Mouse (Mus musculus): ENCODE data around the gene Ctnnbl1.

Gene Ctnnbl1

DNA sequence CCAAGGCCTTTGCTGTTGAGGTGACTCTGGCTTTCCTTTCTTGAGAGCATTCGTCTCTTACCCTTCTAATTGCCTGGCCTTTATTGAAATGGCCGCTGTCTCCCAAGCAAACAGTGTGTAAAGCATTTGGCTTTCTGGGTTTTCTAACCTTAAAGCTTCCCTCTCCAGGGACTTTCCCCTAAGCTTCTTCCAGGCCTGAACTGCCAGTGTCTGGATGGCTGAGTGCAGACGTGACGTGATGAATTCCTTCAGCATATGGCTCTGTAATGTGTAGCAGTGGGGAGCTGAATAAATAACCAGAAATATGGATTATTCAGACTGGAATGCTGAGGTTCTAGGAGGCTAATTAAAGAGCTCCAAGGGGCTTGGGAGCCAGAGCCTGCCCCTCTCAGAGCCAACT, 84.1 kb downstream of the Ctnnbl1 start:
- no peak for DNase-seq (ENCODE audit: low read depth)

DNA sequence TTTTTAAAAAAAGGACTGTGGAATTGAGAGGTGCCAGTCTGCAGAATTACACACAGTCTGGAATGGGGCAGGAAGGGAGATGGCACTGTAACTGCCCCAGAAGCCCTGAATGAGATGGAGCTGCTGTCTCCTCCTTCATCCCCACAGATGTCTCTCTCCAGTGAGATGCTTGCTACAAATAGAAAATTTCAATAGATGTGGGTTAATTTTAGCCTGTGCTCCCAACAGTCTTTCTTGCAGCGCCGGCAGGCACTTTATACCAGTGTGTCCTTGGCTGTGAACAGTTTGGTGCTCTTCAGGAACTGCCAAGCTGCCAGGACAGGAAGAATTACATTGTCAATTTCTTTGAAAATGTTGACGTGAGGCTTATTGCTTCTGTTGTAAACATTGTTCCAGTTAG, 86.3 kb downstream of the Ctnnbl1 start:
- DNase-seq (ENCODE audit: low read depth) = no peak

DNA sequence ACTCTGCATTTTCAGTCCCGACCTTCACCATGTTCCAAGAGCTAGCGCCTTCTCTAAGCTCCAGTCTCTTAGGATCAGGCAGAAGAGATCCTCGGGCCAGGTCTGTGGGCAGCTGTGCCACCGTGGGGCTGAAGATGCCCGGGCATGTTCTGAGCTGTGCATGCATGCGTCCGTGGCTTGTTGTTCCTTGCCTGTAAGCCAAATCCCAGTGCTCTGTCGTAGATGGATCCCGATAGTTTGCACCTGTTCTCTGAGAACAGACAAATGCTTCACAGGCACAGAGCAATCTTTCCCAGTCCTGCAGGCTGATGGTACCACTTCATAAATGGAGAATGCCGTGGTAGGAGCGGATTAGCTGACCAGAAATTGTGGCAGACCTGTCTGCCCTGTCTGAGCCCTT, 87.0 kb downstream of the Ctnnbl1 start:
- no peak for DNase-seq (ENCODE audit: low read depth)

DNA sequence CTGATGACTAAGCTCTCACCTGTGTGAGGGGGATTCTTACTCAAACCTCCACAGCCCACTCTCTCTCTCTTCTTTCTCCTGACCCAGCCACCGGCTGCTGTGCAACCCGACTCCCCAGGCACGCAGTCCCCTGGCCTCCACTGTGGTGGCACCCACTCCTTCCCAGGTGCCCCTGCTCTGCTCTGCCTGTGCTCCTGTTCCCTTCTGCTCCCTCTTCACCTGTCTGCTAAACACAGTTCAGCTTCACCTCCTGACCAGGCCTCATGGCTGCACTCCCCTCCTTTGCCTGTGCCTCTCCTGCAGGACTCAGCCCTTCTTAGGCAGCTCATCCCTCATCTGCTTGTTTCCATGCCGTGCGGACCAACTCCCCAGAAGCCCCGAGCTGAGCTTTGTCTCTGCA, 92.9 kb downstream of the Ctnnbl1 start:
- DNase-seq (ENCODE audit: low read depth) = no peak

DNA sequence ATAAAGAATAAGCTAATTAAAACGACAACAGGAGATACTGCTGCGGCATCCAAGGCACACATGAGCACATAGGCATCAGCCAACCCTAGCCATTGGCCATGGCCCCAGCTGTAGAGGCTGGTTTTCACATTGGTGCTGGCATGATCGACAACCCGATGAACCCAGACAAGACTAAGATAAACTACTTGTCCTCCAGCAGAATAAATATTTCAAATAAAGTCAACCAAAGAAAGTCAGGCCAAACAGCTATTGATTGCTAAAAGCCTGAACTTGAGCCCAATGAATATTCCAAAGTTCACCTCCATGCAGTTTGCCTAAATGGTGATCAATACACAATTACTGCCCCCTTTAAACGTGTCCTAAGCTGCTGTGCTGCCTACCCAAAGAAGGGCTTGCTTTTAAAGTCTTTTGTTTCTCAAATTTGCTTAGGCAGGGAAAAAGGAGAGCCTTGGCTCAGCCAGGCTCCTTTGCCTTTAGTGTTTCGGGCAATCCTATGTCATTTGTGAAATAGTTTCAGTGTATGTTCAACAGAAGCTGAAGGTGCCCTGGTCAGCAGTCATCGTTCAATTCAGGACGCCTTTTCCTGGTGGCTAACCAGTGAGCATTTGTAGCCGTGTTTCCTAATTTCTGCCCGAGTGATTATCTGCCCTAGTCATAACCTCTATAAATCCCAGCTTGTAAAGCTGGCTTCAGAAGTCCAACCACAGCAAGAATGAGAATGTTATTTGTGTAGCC, 93.6 kb downstream of the Ctnnbl1 start:
- no peak for DNase-seq (ENCODE audit: low read depth)

DNA sequence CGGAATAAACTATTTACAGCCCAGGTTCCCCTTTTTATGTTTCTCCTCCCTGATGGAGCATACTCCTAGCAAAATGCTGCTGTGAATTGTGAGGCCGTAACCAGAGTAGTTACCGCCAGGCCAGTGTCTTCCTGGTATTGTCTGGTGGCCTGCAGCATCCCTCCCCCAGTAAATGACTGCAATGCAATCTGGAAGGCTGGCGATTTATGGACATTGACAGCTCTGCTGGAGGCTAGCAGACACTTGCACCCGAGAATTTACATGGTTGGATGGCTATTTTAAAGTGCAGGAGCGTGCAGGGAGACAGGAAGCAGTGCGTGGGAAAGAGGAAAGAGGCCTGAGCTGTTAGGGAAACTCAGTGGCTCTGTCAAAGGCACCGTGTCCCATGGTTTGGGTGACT, 99.8 kb downstream of the Ctnnbl1 start:
- DNase-seq (ENCODE audit: low read depth) = no peak

DNA sequence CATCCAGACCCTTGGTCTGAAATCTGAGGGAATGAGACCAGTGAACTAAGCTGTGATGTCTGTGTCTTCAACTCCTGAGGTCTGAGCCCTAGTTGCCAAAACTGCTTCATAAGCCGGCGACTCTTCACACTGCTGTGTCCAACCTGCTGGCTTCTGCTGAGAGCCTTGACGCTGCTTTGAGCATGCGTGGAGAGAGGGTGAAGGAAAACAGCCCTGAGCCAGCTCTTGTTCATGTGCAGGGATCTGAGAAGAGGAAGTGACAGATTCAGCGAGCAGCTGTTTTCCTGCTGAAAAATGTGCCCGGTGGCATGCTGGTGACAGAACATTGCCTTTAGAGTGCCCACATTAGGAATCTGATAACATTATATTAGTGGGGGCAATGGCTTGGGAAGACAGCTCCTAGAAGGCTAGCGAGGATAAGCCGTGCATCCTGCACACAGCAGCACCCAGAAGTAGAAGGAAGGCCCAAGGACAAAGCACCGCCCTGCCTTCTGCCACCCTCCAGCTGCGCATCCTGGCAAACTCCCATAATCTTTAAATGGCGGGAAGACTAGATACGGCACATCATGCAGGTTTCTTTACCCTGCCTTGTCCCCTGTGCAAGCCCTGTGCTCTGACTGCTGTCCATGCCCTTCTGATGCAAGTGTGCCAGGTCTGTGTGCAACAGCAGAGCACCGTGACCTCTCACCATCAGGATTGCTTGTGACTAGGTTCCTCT, 101.2 kb downstream of the Ctnnbl1 start:
- no peak for DNase-seq (ENCODE audit: low read depth)

DNA sequence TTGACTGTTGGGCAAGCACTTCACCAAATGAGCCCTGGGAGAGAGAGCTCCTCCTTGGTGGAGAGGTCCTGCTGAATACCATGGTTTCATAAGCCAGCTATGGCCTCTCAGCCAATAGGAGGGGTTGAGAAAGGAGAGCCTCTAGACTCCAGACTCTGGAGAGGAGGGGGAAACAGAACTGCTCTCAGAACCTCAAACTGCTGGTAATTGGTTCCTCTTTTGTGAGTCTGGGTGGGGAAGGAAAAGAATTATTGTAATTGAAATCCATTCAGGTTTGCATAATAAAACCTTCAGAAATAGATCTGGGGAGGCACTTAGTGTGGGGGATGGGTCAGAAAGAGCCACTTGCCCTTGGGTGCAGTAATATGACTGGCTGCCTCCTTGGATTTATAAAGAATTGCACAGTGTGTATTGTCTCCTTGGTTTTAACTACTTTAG, 103.5 kb downstream of the Ctnnbl1 start:
- DNase-seq (ENCODE audit: low read depth) = no peak

DNA sequence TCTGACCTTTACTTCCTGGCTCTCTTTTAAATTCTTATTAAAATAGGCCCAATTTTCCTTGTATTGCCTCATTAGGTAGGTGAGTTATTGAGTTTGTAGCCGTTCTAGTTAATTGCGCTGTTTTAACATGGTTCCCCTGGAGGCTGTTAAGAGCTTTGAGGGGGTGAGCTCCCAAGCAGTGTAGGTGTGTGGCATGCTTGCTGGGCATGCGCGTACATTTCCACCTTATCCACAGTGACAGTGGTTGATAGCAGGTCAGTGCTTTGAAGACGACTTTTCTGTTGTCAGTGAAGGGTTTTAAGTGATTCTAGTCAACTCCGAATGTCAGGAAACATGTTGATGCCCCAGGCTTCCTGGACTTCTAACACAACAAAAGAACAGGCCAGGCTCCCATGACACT, 103.9 kb downstream of the Ctnnbl1 start:
- DNase-seq (ENCODE audit: low read depth) = no peak

DNA sequence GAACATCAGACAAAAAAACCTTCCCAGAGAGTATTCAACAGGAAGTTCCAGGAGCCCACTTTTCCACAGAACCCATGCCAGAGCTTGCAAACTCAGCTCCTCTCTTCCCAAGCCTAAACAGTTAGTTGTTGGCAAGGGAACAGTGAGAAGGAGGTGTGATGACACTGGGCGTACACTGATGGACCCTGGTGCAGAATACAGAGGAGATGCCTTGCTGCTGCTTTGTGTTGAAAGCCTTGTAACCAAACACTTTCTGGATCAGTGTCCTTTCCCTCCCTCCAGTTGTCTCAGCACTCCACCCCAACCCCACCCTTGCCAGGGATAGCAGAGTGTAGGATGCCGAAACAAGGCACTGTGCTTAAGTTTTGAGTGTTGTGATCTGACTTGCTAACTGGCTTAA, 107.5 kb downstream of the Ctnnbl1 start:
- DNase-seq (ENCODE audit: low read depth) = no peak

DNA sequence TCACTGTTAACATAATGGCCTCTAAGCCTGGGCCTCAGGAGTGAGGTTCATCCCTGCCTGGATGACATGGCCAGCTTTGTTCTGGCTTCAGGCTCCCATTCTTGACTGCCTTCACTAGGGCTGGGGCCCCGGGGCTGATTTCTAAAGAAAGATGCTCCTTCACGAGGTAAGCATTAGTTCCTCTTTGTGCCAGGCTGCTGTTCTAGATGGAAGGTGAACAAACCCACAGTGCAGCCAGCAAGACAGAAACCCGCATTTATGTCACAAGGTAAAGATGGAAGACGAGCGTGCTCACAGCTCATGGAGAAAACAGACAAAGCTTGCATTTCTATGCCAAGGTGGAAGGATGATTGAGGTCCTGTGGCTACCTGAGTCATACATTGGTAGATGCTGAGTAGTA, 108.6 kb downstream of the Ctnnbl1 start:
- no peak for DNase-seq (ENCODE audit: low read depth)

DNA sequence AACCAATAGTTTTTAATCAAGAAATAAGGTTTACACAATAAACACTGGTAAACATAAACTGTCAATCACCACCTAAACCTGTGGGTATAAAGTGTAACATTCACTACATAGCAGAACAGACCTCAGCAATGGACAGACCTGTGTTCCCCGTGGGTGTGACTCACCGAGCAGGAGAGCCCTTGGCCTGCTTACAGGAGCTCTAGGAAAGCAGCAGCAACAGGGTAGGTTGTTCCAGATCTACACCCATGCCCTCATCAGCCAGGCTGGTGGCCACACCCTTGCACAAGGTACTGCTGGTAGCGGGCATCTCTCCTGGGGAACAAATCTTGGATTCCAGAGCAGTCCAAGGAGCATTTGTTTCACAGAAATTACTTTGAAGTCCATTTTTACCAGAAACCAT, 115.9 kb downstream of the Ctnnbl1 start:
- no peak for DNase-seq (ENCODE audit: low read depth)

DNA sequence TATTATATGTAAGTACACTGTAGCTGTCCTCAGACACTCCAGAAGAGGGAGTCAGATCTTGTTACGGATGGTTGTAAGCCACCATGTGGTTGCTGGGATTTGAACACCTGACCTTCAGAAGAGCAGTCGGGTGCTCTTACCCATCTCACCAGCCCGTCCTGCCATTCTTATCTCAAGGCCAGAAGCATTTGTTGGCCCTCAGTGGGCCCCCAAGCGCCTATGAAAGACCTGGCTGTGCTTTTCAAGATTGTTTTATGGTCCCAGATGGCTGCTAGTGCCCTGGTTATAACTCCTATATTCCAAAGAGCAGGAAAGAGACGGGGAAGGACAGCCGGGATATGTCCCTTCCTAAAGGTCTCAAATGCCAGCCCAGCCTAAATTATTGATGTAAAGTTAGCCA, 118.6 kb downstream of the Ctnnbl1 start:
- no peak for DNase-seq (ENCODE audit: low read depth)

DNA sequence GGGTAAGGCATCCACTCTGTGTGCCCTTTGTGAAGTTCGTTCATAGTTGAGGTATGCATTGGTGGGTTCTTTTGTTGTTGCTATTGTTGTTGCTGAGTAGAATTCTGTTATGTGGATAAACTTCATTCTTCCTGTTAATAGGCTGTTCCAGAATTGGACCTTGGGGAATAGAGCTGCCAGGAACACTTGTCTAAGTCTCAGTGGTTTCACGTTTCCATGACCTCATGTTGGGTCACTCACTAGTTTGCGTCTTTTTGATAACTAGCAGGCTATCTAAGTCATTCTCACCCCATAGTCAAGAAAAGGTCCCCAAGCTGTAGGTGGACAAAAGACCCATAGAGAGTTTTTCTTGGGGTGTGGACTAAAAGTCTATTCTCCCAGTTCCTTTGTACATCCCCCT, 120.3 kb downstream of the Ctnnbl1 start:
- no peak for DNase-seq (ENCODE audit: low read depth)

DNA sequence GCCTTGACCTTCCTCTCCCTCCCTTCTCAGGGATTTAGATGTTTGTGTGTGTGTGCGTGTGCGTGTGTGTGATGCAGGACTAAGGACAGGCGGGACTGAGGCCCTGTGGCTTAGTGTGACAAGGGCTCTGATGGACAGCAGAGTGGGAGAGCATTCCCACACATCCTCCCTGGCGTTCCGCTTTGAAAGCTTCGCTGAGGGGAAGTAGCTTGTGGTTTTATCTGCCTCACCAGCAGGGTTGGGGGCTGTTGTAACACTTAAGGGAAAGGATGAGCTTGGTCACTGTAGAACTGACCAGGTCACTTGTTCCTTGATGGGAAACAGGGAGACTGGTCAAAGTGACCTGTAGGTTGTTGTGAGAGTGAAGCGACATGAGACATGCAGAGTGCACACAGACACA, 121.1 kb downstream of the Ctnnbl1 start:
- DNase-seq (ENCODE audit: low read depth) = no peak

DNA sequence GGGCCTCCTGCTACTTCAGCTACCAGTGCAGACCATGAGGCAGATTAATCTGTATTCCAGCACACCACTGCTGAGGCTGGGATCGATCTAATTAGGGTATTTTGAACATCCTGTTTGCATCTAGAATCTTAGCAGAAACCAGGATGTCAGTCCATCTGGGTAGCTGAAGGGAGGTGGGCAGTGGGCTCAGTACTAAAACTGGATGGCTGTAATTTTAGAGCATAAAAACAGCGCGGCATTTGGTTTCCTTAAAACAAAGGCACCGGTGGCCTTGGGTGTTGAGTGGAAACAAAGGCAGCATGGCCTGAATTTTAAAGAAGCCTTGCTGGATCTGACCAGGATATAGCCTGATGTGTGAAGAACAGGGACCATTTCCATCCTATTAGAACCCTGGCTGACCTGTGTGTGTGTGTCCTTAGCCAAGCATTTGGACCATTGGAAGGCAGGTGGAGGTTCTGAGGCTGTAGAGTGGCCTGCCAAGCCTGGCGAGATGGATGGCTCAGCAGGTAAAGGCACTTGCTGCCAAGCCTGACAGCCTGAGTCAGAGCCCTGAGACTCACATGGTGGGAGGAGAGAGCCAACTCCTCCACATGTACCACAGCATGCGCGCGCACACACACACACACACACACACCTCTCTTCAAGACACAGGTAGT, 122.0 kb downstream of the Ctnnbl1 start:
- no peak for DNase-seq (ENCODE audit: low read depth)

DNA sequence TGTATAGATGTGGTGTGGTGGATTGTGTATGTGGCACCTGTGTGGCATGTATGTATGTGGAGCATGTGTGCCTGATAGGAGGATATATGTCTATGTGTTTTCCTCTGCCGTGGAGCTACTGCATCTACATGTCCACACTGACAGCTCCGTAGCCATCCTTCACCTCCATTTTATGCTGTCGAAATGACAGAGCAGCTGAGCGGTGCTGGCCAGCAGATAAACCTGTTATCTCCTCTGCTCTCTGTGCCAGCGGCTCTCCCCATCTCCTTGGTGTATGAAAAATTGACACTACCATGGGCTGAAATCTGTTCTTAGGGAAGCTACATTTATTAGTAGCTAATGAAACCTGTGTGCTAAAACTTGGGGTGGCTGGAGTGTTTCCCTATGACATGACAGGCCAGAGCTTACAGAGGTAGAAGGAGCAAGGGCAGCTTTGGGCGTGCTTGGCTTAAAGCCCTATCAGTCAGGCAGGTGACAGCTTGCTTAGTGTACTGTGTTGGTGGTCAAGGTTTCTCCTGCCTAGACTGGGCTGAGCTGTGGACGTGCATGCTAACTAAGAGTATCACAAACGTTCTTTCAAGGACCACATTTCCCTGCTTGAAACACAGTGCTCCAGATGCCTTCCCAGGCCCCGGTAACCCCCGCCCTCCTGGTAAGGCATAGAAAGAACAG, 124.2 kb downstream of the Ctnnbl1 start:
- DNase-seq (ENCODE audit: low read depth) = no peak

DNA sequence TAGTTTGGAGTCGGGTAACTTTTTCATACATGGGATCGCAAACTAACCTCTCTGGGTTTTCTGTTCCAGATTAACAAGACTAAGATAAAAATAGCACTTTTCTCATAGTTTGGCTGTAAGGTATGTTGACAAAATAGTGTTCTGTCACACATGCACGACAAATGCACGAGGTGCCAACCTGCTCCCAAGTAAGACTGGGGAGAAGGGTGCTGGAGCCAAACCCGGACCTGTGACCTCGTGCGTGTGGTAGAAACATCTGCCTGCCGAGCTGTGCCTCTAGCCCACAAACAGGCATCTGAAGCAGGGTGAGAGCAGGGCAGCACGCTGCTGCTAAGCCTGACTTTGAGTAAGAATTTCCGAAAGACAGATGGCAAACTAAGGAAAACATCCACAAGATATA, 125.1 kb downstream of the Ctnnbl1 start:
- DNase-seq (ENCODE audit: low read depth) = no peak

DNA sequence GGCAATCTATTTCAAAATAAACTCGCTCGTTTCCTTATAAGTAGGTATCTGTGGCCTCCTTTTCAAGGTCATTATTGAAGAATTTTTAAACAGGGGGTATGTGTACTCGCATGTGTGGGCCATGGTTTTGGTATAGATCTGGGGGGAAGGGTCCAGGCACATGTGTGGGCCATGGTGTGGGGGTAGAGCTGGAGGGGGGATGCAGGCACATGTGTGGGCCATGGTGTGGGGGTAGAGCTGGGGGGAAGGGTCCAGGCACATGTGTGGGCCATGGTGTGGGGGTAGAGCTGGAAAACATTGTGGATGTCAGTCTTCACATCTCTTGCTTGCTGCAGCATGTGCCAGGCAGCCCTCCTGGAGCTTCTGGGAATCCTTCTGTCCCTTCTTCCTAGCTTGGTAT, 129.9 kb downstream of the Ctnnbl1 start:
- DNase-seq (ENCODE audit: low read depth) = no peak

DNA sequence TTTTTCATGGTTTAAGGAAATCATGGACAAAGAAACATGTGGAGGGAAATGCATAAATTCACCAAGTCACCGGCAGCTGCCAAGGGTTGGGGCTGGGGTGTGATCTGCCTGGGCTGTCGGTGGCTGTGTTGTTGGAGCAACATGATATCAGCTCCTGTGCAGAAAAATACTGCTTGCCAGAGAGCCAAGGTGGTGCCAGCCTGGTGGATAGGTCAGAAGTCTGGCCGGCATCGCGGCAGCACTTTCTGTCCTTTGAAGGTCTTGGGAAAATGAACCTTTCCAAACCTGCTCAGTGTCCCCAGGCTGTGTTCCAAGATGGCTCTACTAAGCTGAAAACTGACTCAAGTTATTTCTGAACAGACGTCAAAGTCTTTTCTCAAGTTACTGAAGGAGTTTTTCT, 133.0 kb downstream of the Ctnnbl1 start:
- DNase-seq (ENCODE audit: low read depth) = peak; percentile 79

DNA sequence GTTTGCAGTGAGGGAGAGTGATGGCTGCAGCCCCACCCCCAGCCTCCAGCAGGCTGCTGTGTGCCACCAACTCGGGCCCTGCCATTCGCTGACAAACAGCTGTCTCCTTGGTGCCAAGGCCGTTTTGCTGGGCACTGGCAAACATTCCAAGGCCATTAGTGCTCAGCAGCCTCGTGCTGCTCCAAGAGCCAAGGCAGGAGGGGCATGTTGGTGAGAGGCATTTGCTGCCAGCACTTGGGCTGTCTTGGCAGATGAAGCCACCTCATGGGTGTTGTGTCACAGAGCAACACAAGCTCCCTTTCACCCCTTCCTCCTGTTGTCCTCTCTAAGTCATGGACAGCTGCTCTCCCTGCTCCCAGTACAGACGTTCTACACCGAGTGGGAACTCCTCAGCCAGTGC, 136.0 kb downstream of the Ctnnbl1 start:
- peak; percentile 68 for DNase-seq (ENCODE audit: low read depth)

DNA sequence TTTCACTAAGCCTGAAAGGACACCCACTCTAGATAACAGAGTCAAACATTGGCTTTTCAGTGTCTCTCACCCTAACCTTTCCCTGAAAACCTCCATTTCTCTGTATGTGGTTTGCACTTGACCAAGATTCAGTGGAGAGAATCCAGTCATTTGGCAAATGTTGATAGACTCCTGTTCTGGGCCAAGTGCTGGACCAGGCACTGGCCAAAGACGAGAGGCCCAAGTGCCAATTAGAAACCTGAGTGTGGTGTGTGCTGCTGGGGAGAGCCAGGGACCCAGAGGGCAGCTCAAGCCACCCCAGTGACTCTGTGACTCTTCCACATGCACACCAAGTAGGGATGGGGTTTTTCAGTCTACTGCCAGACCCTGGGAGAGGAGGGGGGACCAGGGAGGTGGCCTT, 136.5 kb downstream of the Ctnnbl1 start:
- DNase-seq (ENCODE audit: low read depth) = no peak

DNA sequence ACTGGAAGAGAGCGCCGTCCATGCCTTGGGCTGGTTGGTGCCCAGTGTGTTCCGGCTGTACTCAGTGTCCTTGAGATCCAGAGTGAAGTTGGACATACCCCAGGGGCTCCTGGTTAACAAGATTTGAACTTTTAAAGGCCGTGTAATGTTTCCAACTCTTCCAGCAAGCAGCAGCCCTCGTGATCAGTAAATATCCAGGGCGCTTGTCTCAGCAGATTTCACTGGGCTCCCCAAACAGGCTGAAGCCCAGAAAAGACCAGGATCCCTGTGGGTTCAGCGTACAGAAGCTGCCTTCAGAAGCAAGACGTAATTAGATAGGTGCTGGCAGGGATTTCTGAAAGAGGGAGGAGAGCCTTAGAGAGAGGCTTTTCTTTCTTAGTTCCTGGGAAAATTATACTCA, 137.9 kb downstream of the Ctnnbl1 start:
- DNase-seq (ENCODE audit: low read depth) = no peak

All from fibroblast of lung, adult 2 months (primary cell).